Mouse (Mus musculus) olfactory bulb, adult 2 months (tissue): ENCODE data around the gene Plcb1.

Experiments used
- CTCF ChIP-seq: fragments of 200-500 bp; IDR thresholded peaks from 2 replicates; pipeline ENCODE4 v1.5.1; 2012; ENCODE audit warnings: low read depth, mild to moderate bottlenecking, low read length, moderate library complexity; ENCODE audit not compliant: insufficient read depth
- POLR2A ChIP-seq: fragments of 200-500 bp; IDR thresholded peaks from 2 replicates; pipeline ENCODE4 v1.6.1; 2012; ENCODE audit warnings: mild to moderate bottlenecking, low read depth, low read length, moderate library complexity; ENCODE audit not compliant: insufficient read depth

GRCm38 (mm10) chr2:134913542-134913941 lies 127.7 kb downstream of the Plcb1 start:
- TF ChIP-seq CTCF (no peak), POLR2A (no peak)
